Mouse (Mus musculus) megakaryocyte, embryonic 14.5 days (primary cell): ENCODE measurements around the gene Gtf2ird2. TPM values are rescaled to one million over a fixed set of nuclear protein-coding genes. Genes with fewer than 3 reads are reported as not detected.
A peak's percentile ranks its signal among the peaks of the same experiment; 100 is the strongest.

Experiments
- H3K27me3 ChIP-seq: replicated peaks from 2 replicates; pipeline ENCODE3; 2012; ENCODE audit warnings: inconsistent platforms
- H3K36me3 ChIP-seq: replicated peaks from 2 replicates; pipeline ENCODE3; 2012; ENCODE audit warnings: low read length, inconsistent platforms, mixed read lengths
- H3K4me1 ChIP-seq: 2 replicates; pipeline ENCODE4 v1.6.1; 2012; ENCODE audit warnings: inconsistent platforms
- H3K4me3 ChIP-seq: replicated peaks from 2 replicates; pipeline ENCODE3; 2012; ENCODE audit warnings: moderate library complexity, mild to moderate bottlenecking, inconsistent platforms
- H3K9me3 ChIP-seq: 2 replicates; pipeline ENCODE4 v1.6.1; 2012; ENCODE audit warnings: inconsistent platforms
- FLI1 ChIP-seq: IDR thresholded peaks from 2 replicates; pipeline ENCODE4 v1.6.1; 2012; ENCODE audit warnings: low read length, inconsistent platforms, mixed read lengths
- GATA1 ChIP-seq: IDR thresholded peaks from 3 replicates; pipeline ENCODE4 v1.6.1; 2012; ENCODE audit warnings: mixed read lengths, low read length, inconsistent platforms, borderline replicate concordance
- polyA plus RNA-seq: library from polyadenylated mRNA; stranded (reverse); fragments of >175 nt; gene quantifications from 2 replicates; pipeline ENCODE4 v1.2.3, GENCODE M21; 2012; ENCODE audit warnings: low replicate concordance; ENCODE audit not compliant: insufficient read depth

Gtf2ird2 gene
- polyA plus RNA-seq, 1 experiment: 6.1 TPM

GRCm38 (mm10) chr5:134231376-134231775 lies 47.6 kb downstream of the Gtf2ird2 start:
- Histone ChIP-seq H3K9me3 (no peaks in the 10 kb centered on the region), H3K27me3 (no peaks in the 10 kb centered on the region), H3K4me3 (peak overlapping the region; percentile 86), H3K4me1 (peaks cover 98% of the 10 kb centered on the region), H3K36me3 (peaks cover 35% of the 10 kb centered on the region)
- TF ChIP-seq FLI1: peak; percentile 43; the same call in 1 of the 2 replicates
- peak; percentile 85 for TF ChIP-seq GATA1

GRCm38 (mm10) chr5:134232111-134232510 lies 48.3 kb downstream of the Gtf2ird2 start:
- no peaks in the 10 kb centered on the region for H3K27me3 ChIP-seq
- TF ChIP-seq FLI1: no peak
- no peak for TF ChIP-seq GATA1
- H3K4me3 ChIP-seq: peak overlapping the region; percentile 86
- H3K4me1 ChIP-seq: peaks cover 98% of the 10 kb centered on the region
- no peaks in the 10 kb centered on the region for H3K9me3 ChIP-seq
- peaks cover 35% of the 10 kb centered on the region for H3K36me3 ChIP-seq

DNA sequence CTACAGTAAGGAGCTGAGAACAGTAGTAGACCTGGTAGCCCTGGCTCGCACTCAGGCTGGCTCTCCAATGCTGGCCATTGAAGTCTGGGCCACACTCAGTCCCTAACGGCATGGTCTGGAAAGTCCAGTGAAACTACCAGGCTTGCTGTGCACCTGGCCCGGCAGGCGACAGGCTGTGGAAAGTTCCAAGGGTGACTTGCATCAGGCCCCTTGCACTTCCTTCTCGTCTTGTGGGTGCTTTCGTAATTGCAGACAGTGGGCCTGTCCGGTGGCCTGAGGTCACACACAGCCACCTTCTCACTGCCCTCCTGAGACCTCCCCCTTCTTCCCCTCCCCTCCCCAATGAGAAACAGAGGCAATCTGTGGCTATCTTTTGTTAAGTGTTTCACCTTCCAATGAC lies 48.7 kb downstream of the Gtf2ird2 start:
- H3K27me3 ChIP-seq: no peaks in the 10 kb centered on the region
- no peaks in the 10 kb centered on the region for H3K9me3 ChIP-seq
- peaks cover 36% of the 10 kb centered on the region for H3K36me3 ChIP-seq
- no peak for TF ChIP-seq FLI1
- no peak for TF ChIP-seq GATA1
- H3K4me3 ChIP-seq: peak overlapping the region; percentile 86
- H3K4me1 ChIP-seq: peaks cover 98% of the 10 kb centered on the region

DNA sequence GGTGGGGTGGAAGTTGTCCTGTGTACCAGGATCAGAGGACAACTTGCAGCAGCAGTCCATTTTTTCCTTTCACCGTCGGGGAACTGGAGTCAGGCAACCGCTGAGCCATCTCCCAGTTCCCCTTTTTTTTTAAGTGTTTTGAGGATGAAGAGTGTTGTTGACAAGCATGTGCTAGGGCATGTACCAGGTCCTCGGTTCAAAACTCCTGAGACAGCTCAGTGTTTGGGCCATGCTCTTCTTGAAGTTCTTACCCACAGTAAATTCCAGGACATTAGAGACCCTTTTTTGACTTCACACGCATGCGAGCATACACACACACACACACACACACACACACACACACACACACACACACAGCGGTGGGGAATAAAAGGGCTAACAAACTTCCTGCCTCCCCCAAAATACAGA lies 49.4 kb downstream of the Gtf2ird2 start:
- Histone ChIP-seq H3K36me3 (peaks cover 43% of the 10 kb centered on the region), H3K4me1 (peaks cover 98% of the 10 kb centered on the region), H3K9me3 (no peaks in the 10 kb centered on the region), H3K27me3 (no peaks in the 10 kb centered on the region), H3K4me3 (no peak overlapping the region)
- TF ChIP-seq GATA1 (no peak), FLI1 (no peak)

DNA sequence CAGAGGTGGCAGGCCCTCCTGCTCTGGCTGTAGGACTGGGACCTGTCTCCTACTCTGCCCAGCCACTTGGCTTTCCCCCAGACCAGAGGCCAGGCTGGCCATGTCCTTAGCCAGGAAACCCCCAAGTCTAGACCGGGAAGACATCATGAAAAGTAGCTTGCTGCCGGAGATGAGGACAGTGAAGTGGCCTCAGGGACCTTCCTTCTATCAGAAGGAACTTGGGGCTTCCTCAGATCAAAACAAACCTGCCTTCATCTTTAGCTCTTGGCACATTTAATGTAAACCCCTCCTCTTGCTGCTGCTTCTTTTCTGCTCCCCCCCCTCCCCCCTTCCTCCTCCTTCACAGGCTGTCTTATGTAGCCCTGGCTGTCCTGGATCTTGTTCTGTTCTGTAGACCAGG lies 50.4 kb downstream of the Gtf2ird2 start:
- H3K9me3 ChIP-seq: no peaks in the 10 kb centered on the region
- no peaks in the 10 kb centered on the region for H3K27me3 ChIP-seq
- TF ChIP-seq FLI1 (no peak), GATA1 (no peak)
- peaks cover 97% of the 10 kb centered on the region for H3K4me1 ChIP-seq
- H3K36me3 ChIP-seq: peaks cover 53% of the 10 kb centered on the region
- H3K4me3 ChIP-seq: no peak overlapping the region

- Histone ChIP-seq H3K9me3 (no peaks in the 10 kb centered on the region; the same call in 1 of the 2 replicates), H3K27me3 (no peaks in the 10 kb centered on the region), H3K36me3 (peaks cover 62% of the 10 kb centered on the region), H3K4me3 (no peak overlapping the region), H3K4me1 (peaks cover 91% of the 10 kb centered on the region)
- TF ChIP-seq FLI1 (no peak), GATA1 (no peak)
These were observed 51.3 kb downstream of the Gtf2ird2 start for GRCm38 (mm10) chr5:134235111-134235510.

DNA sequence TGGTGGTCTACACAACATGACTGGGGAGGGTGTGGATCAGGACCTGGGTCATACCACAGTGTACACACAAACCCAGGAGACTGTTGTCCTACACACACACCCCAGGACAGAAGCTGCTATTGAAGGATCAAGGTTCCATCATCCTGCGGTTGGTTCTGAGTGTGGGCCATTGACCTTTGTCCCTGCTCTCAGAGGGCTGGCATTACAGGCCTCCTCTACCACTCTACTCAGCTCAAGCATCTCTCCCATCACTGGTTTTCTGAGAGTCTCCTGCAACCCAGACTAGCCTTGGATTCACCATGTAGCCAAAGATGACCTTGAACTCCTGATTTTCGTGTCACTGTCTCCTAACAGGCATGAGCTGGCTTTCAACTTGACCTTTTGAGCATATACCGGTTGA lies 52.4 kb downstream of the Gtf2ird2 start:
- Histone ChIP-seq H3K4me3 (no peak overlapping the region), H3K9me3 (peaks cover 5% of the 10 kb centered on the region; the same call in 1 of the 2 replicates), H3K4me1 (peaks cover 88% of the 10 kb centered on the region), H3K36me3 (peaks cover 73% of the 10 kb centered on the region), H3K27me3 (no peaks in the 10 kb centered on the region)
- TF ChIP-seq GATA1 (no peak), FLI1 (no peak)

DNA sequence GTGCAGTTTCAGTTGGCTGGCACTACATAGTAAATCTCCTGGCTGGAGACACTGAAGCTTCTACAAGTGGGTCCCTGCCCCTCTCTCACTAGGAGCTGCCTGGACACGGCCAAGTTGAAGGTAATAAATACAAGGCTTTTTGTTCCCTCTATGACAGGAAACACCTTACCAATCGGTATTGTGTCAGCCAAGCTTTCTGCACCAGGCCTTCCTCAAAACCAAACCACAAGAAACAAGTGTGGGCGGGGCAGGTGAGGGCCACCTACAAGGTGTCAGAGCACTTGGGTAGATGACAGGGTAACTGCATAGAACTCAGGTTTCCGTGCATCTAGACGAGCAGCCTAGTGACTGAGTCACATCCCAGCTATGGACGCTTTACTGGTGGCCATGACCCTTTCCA lies 53.0 kb downstream of the Gtf2ird2 start:
- H3K4me1 ChIP-seq: peaks cover 86% of the 10 kb centered on the region
- no peak for TF ChIP-seq FLI1
- TF ChIP-seq GATA1: no peak
- peak overlapping the region; percentile 10 for H3K4me3 ChIP-seq
- no peaks in the 10 kb centered on the region for H3K27me3 ChIP-seq
- H3K9me3 ChIP-seq: peaks cover 5% of the 10 kb centered on the region; the same call in 1 of the 2 replicates
- peaks cover 78% of the 10 kb centered on the region for H3K36me3 ChIP-seq

- H3K27me3 ChIP-seq: no peaks in the 10 kb centered on the region
- peaks cover 86% of the 10 kb centered on the region for H3K36me3 ChIP-seq
- H3K4me1 ChIP-seq: peaks cover 86% of the 10 kb centered on the region
- TF ChIP-seq FLI1 (no peak), GATA1 (no peak)
- H3K4me3 ChIP-seq: no peak overlapping the region
- peaks cover 5% of the 10 kb centered on the region; the same call in 1 of the 2 replicates for H3K9me3 ChIP-seq
These were observed 53.7 kb downstream of the Gtf2ird2 start for GRCm38 (mm10) chr5:134237508-134237907.

GRCm38 (mm10) chr5:134237936-134238760 lies 54.3 kb downstream of the Gtf2ird2 start:
- peaks cover 82% of the 10 kb centered on the region for H3K4me1 ChIP-seq
- H3K9me3 ChIP-seq: peaks cover 5% of the 10 kb centered on the region; the same call in 1 of the 2 replicates
- H3K4me3 ChIP-seq: no peak overlapping the region
- TF ChIP-seq FLI1: no peak
- no peak for TF ChIP-seq GATA1
- H3K36me3 ChIP-seq: peaks cover 92% of the 10 kb centered on the region
- no peaks in the 10 kb centered on the region for H3K27me3 ChIP-seq
